Mouse (Mus musculus) midbrain, postnatal 0 days (tissue): ENCODE data around the gene Ccser1. TPM values are rescaled to one million over a fixed set of nuclear protein-coding genes. Genes with fewer than 3 reads are reported as not detected.
A peak's percentile ranks its signal among the peaks of the same experiment; 100 is the strongest.

Experiments used
- ATAC-seq: fragments of 200-750 bp; cut with Nextera tagmentation; 2 replicates; pipeline ENCODE4 v1.8.0; 2017; ENCODE audit warnings: moderate number of reproducible peaks, mild to moderate bottlenecking, moderate TSS enrichment, moderate library complexity; ENCODE audit not compliant: low FRiP score
- DNase-seq: peaks from one replicate; pipeline ENCODE4 v3.0.0-alpha.2; 2015; ENCODE audit warnings: low spot score
- H3K27ac ChIP-seq: fragments of 300-500 bp; sonication (generic); 2 replicates; pipeline ENCODE4 v1.5.1; 2014; ENCODE audit warnings: low read depth, mild to moderate bottlenecking, low read length, mixed read lengths
- H3K27me3 ChIP-seq: fragments of 300-500 bp; sonication (generic); 2 replicates; pipeline ENCODE4 v1.6.1; 2014; ENCODE audit warnings: low read length, control low read depth, mixed read lengths; ENCODE audit not compliant: insufficient read depth
- H3K36me3 ChIP-seq: fragments of 300-500 bp; sonication (generic); 2 replicates; pipeline ENCODE4 v1.6.1; 2014; ENCODE audit warnings: low read length, control low read depth, mixed read lengths; ENCODE audit not compliant: insufficient read depth
- H3K4me1 ChIP-seq: fragments of 300-500 bp; sonication (generic); 2 replicates; pipeline ENCODE4 v1.6.1; 2014; ENCODE audit warnings: mild to moderate bottlenecking, control low read depth, antibody characterized with exemption, low read length, mixed read lengths; ENCODE audit not compliant: insufficient read depth
- H3K4me2 ChIP-seq: fragments of 300-500 bp; sonication (generic); 2 replicates; pipeline ENCODE4 v1.6.1; 2014; ENCODE audit warnings: low read depth, mild to moderate bottlenecking, low read length, mixed read lengths; ENCODE audit not compliant: poor library complexity, severe bottlenecking
- H3K4me3 ChIP-seq: fragments of 300-500 bp; sonication (generic); 2 replicates; pipeline ENCODE4 v1.5.1; 2014; ENCODE audit warnings: low read depth, mild to moderate bottlenecking, low read length, moderate library complexity
- H3K9ac ChIP-seq: fragments of 300-500 bp; sonication (generic); replicated peaks from 2 replicates; pipeline ENCODE4 v1.6.1; 2014; ENCODE audit warnings: mild to moderate bottlenecking, low read length, moderate library complexity, mixed read lengths; ENCODE audit not compliant: poor library complexity, severe bottlenecking
- H3K9me3 ChIP-seq: fragments of 300-500 bp; sonication (generic); 2 replicates; pipeline ENCODE4 v1.6.1; 2016; ENCODE audit warnings: low read length, control low read depth
- CTCF ChIP-seq: IDR thresholded peaks from 2 replicates; pipeline ENCODE4 v1.5.1; 2016; ENCODE audit warnings: antibody characterized with exemption, mild to moderate bottlenecking
- WGBS: fragments of 180-500 bp; shearing (Covaris S2); extraction: QIAGEN DNeasy Blood & Tissue Kit; methylation state at CpG from one replicate; pipeline ENCODE4 v1.1.7; 2014; 5-methylcytosine and 5-hydroxymethylcytosine counted together
- polyA plus RNA-seq: library from polyadenylated mRNA; unstranded; fragments of >200 nt; fragmentation: Nextera tagmentation; extraction: Ambion mirVana; gene quantifications from 2 replicates; pipeline ENCODE4 v1.2.1, GENCODE M21; 2015
- total RNA-seq: library from RNA; depleted of rRNA; stranded (reverse); fragments of >200 nt; gene quantifications from 2 replicates; pipeline ENCODE4 v1.2.3, GENCODE M21; 2014

Ccser1 gene
- total and polyA plus RNA-seq, 2 experiments from 2014 or later = 13.9 to 51.4 TPM

DNA sequence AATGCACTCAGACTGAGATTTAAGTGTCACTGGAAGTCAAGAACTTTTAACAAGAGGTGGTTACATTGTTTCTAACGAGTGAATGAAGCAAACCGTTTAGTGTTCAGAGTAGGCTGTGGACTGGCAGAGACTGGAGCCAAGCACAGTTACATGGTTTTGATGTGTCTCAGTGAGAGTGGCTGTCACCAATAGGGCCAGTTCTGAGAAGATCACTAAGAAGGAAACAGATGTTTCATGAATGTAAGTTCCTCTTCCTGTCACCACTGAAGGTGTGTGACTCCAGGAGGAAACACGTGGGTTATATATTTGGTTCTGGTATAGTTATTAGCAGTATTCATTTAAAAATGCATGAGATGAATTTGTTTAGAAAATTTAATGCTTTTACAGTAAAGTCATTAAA lies 112.8 kb downstream of the Ccser1 start:
- 63% methylated on average over 3 of the region's 3 CpGs for WGBS
- no peaks in the 10 kb centered on the region for H3K4me1 ChIP-seq
- no peak overlapping the region for H3K4me3 ChIP-seq
- DNase-seq (no peak), ATAC-seq (no peak)
- H3K27me3 ChIP-seq = no peaks in the 10 kb centered on the region
- TF ChIP-seq CTCF = no peak
- no peaks in the 10 kb centered on the region for H3K9me3 ChIP-seq
- H3K27ac ChIP-seq = no peak overlapping the region
- H3K4me2 ChIP-seq = no peak overlapping the region
- no peaks in the 10 kb centered on the region for H3K36me3 ChIP-seq
- H3K9ac ChIP-seq = no peak overlapping the region

DNA sequence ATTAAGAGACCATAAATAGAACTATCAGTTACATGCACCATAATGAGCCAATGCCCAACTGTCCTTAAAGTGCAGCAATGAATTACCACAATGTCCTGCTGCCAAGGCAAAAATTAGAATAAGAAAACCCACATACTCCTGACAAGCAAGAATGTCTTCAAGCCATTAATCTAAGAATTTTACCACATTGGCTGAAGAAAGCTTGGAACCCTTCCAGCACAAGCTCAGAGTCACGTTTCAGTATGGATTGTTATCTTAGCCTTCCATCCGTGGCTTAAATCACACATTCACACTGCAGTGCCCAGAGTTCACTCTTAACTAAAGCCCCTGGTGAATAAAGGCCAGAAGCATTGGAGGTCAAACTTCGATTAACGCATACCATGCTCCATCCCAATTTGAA lies 115.4 kb downstream of the Ccser1 start:
- 55% methylated on average over 4 of the region's 4 CpGs for WGBS
- Histone ChIP-seq H3K27me3 (no peaks in the 10 kb centered on the region), H3K4me3 (no peak overlapping the region), H3K36me3 (no peaks in the 10 kb centered on the region), H3K9ac (no peak overlapping the region), H3K4me2 (no peak overlapping the region), H3K9me3 (no peaks in the 10 kb centered on the region), H3K27ac (no peak overlapping the region), H3K4me1 (no peaks in the 10 kb centered on the region)
- no peak for ATAC-seq
- no peak for TF ChIP-seq CTCF
- no peak for DNase-seq

DNA sequence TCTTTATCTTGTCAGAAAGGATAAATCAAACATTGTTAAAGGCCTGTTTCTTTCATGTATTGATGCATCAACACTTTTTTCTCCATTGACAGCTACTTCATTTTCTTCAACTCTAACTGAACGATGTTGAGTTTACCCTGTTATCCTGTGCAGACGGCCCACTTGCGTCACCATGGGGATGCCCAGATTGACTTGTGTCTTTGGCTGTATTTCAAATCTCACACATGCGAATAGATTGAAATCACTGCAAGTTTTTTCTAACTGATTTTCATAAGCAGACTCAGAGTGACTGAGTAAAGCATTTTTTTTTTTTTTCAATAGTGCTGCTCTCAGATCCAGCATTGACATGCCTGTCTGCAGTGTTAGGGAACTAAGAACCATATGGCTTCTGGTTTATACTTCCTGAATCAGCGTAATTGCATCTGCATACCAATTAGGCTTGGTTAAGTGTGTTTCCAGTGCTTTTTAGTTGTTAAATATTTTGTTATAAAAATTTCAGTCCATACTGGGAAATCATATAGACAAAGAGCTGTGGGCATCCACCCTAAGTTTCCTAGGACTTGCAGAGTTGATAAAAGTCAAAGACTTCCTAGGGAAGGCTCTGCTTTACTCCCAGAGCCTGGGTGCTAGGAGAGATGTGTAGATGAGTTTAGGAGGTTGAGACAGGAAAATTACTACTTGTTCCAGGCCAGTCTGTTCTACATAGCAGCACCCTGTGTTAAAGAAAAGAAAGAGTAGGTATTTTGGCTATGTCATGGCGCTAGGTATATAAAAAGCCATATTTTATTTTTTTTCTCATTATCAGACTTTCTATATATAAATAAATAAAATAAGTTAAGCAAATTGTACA lies 116.3 kb downstream of the Ccser1 start:
- Histone ChIP-seq H3K4me3 (no peak overlapping the region), H3K4me2 (no peak overlapping the region), H3K9me3 (no peaks in the 10 kb centered on the region), H3K27me3 (no peaks in the 10 kb centered on the region), H3K36me3 (no peaks in the 10 kb centered on the region), H3K27ac (no peak overlapping the region), H3K4me1 (no peaks in the 10 kb centered on the region), H3K9ac (no peak overlapping the region)
- 64% methylated on average over 6 of the region's 6 CpGs for WGBS
- DNase-seq (peak; percentile 48), ATAC-seq (no peak)
- no peak for TF ChIP-seq CTCF

DNA sequence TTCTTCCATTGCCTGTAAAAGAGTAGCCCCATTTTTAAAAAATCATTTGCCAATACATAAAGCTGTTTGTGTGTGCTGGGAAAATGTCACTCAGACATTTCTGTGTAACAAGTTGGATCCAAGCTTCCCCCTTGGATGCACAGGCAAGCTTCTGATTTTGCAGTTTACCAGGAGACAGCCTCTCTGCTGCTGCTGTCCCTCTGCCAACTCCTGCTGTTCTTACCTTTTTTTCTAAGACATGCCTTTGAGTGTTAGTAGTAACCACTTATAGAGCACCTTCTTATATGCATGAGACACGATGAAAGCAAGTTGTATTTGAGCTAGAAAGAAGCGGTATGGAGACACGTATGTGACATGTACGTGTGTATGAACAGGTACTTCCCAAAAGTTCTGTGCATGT lies 120.3 kb downstream of the Ccser1 start:
- Histone ChIP-seq H3K4me3 (no peak overlapping the region), H3K27ac (no peak overlapping the region), H3K36me3 (no peaks in the 10 kb centered on the region), H3K27me3 (no peaks in the 10 kb centered on the region), H3K4me1 (no peaks in the 10 kb centered on the region), H3K9ac (no peak overlapping the region), H3K9me3 (no peaks in the 10 kb centered on the region), H3K4me2 (no peak overlapping the region)
- no peak for ATAC-seq
- no peak for DNase-seq
- WGBS = 89% methylated on average over 4 of the region's 4 CpGs
- TF ChIP-seq CTCF = no peak

DNA sequence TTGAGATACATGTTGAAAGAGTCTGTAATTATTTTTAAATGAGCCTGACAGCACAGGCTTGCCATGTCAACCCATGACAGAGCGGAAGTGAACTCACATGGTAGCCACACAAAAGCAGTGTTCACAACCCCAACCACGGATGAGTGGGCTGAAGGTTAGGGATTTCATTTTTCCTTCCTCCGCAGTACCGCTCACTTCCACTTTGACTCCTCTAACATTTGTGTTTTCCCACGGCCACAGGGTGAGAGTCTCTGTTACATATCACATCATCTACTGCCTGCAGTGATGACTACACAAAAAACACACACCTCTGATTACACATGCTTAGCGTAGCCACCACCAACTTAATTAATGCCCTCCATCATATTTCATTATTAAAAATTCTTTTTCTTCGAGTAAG lies 120.9 kb downstream of the Ccser1 start:
- Histone ChIP-seq H3K9me3 (no peaks in the 10 kb centered on the region), H3K4me3 (no peak overlapping the region), H3K27ac (no peak overlapping the region), H3K4me1 (no peaks in the 10 kb centered on the region), H3K4me2 (no peak overlapping the region), H3K27me3 (no peaks in the 10 kb centered on the region), H3K36me3 (no peaks in the 10 kb centered on the region), H3K9ac (no peak overlapping the region)
- ATAC-seq (no peak), DNase-seq (no peak)
- TF ChIP-seq CTCF = no peak
- WGBS = 70% methylated on average over 7 of the region's 7 CpGs

DNA sequence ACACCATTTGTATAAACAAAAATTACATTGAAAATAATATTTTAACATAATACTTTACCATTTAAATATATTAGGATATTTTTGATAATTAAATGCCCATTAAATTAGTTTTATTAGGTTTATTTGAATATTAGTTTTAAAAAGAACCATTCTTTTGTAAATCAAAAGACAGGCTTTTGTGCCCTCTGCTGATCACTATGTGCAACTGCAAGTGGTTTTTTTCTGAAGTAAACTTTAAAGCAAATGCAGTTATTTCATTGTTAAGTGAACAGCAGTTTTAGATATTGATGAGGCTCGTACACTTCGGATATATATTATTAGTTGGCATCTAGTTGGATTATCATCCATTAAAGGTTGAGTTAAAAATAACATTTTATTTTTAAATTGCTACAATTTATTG lies 121.5 kb downstream of the Ccser1 start:
- H3K27me3 ChIP-seq = no peaks in the 10 kb centered on the region
- 22% methylated on average over 2 of the region's 2 CpGs for WGBS
- no peaks in the 10 kb centered on the region for H3K36me3 ChIP-seq
- no peak for ATAC-seq
- H3K9me3 ChIP-seq = no peaks in the 10 kb centered on the region
- H3K4me2 ChIP-seq = no peak overlapping the region
- no peak overlapping the region for H3K27ac ChIP-seq
- no peak overlapping the region for H3K9ac ChIP-seq
- H3K4me1 ChIP-seq = no peaks in the 10 kb centered on the region
- peak; percentile 49 for DNase-seq
- H3K4me3 ChIP-seq = no peak overlapping the region
- peak; percentile 84 for TF ChIP-seq CTCF
